Mouse (Mus musculus) neural tube, embryonic 13.5 days (tissue): ENCODE data around the gene Ppp1r21. TPM values are rescaled to one million over a fixed set of nuclear protein-coding genes. Genes with fewer than 3 reads are reported as not detected.

ENCODE experiments used
- ATAC-seq: fragments of 200-750 bp; cut with Nextera tagmentation; 2 replicates; pipeline ENCODE4 v1.8.0; 2017; ENCODE audit warnings: low read depth, mild to moderate bottlenecking, moderate TSS enrichment, moderate library complexity
- H3K27ac ChIP-seq: fragments of 300-500 bp; sonication (generic); replicated peaks from 2 replicates; pipeline ENCODE4 v1.5.1; 2015; ENCODE audit warnings: moderate library complexity, mild to moderate bottlenecking, inconsistent platforms
- H3K27me3 ChIP-seq: fragments of 300-500 bp; sonication (generic); 2 replicates; pipeline ENCODE4 v1.6.1; 2015; ENCODE audit warnings: mild to moderate bottlenecking, inconsistent platforms
- H3K36me3 ChIP-seq: fragments of 300-500 bp; sonication (generic); 2 replicates; pipeline ENCODE4 v1.6.1; 2015; ENCODE audit warnings: mild to moderate bottlenecking, inconsistent platforms
- H3K4me1 ChIP-seq: fragments of 300-500 bp; sonication (generic); replicated peaks from 2 replicates; pipeline ENCODE4 v1.6.1; 2015; ENCODE audit warnings: inconsistent platforms
- H3K4me2 ChIP-seq: fragments of 300-500 bp; sonication (generic); 2 replicates; pipeline ENCODE4 v1.6.1; 2015; ENCODE audit warnings: inconsistent platforms, mild to moderate bottlenecking, moderate library complexity
- H3K4me3 ChIP-seq: fragments of 300-500 bp; sonication (generic); 2 replicates; pipeline ENCODE4 v1.5.1; 2015; ENCODE audit warnings: mild to moderate bottlenecking, inconsistent platforms
- H3K9ac ChIP-seq: fragments of 300-500 bp; sonication (generic); 2 replicates; pipeline ENCODE4 v1.6.1; 2015; ENCODE audit warnings: moderate library complexity, mild to moderate bottlenecking, inconsistent platforms
- H3K9me3 ChIP-seq: fragments of 300-500 bp; sonication (generic); 2 replicates; pipeline ENCODE4 v1.6.1; 2016; ENCODE audit warnings: inconsistent platforms
- WGBS: fragments of 180-500 bp; shearing (Covaris S2); methylation state at CpG from one replicate; pipeline ENCODE4 v1.1.7; 2015; 5-methylcytosine and 5-hydroxymethylcytosine counted together
- polyA plus RNA-seq: library from polyadenylated mRNA; unstranded; fragments of >200 nt; fragmentation: Nextera tagmentation; extraction: Ambion mirVana; gene quantifications from 2 replicates; pipeline ENCODE4 v1.2.1, GENCODE M21; 2015

Gene Ppp1r21
- polyA plus RNA-seq, 1 experiment from 2014 or later: 42.8 TPM

DNA sequence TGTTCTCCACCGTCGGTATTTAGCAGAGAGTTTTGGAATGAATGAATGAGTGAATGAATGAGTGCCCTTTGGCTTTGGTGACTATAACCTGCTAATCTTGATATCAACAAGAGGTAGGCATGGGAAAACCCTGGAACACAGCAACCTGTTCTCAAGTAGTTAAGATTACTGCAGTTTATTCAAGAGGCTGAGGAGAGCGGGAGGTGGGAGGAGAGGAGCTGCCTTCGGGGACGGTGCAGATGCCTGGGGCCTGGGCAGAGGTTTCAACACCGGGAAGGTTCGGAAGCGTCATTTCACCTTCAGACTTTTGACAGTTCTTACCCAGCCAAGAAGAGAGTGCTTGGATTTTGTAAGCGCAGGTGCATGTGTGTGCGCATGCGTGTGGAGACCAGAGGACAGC lies 53.1 kb downstream of the Ppp1r21 start:
- Histone ChIP-seq H3K4me1 (0 out of 2 replicates have a peak, but pooled peaks cover 16% of the 10 kb centered on the region), H3K27me3 (no peaks in the 10 kb centered on the region), H3K36me3 (peaks cover 86% of the 10 kb centered on the region), H3K9me3 (no peaks in the 10 kb centered on the region), H3K4me3 (no peak overlapping the region), H3K9ac (no peak overlapping the region), H3K27ac (no peak overlapping the region), H3K4me2 (no peak overlapping the region)
- no peak for ATAC-seq
- 86% methylated on average over 11 of the region's 11 CpGs for WGBS

DNA sequence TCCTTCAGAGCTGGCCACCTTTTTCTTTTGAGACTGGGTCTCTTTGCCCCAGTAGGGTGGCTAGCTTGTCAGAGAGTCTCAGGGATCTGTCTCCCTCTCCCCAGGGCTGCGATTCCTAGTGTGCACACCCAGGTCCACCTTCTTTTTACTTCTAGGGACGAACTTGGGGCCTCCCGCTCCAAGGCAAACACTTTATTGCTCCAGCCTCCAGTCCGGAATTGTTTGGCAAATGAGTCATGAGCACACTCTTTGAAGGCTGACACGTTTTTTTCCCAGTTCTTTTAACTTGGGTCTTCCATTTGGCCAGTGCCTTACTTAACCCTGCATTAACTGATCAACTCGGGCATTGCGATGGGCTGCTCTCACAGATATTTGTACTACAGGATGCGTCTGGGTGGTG lies 53.5 kb downstream of the Ppp1r21 start:
- H3K4me1 ChIP-seq: 0 out of 2 replicates have a peak, but pooled peaks cover 14% of the 10 kb centered on the region
- H3K27ac ChIP-seq: no peak overlapping the region
- no peak for ATAC-seq
- H3K4me2 ChIP-seq: no peak overlapping the region
- H3K4me3 ChIP-seq: no peak overlapping the region
- WGBS: 68% methylated on average over 8 of the region's 8 CpGs
- no peaks in the 10 kb centered on the region for H3K27me3 ChIP-seq
- peaks cover 89% of the 10 kb centered on the region for H3K36me3 ChIP-seq
- H3K9ac ChIP-seq: no peak overlapping the region
- H3K9me3 ChIP-seq: no peaks in the 10 kb centered on the region

DNA sequence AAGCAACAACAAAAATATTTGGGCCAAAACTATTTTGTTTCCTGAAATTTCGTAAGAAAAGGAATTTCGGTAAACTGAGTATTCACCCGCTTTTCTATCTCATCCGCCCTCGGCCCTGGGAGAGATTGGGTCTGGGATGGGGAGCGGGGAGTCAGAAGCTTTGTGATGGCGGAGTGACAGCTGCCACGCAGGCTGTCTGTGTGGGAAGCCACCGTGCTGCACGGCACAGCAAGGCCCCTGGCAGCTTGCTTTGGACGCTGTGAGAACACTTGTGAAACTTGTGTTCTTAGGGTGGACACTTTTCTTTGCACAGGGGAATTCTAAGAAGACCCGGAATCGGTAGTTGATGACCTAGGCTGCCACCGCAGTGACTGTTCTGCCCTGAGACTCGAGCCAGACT lies 57.5 kb downstream of the Ppp1r21 start:
- H3K27me3 ChIP-seq: no peaks in the 10 kb centered on the region
- ATAC-seq: no peak
- H3K27ac ChIP-seq: no peak overlapping the region
- no peaks in the 10 kb centered on the region for H3K4me1 ChIP-seq
- WGBS: 87% methylated on average over 15 of the region's 15 CpGs
- no peak overlapping the region for H3K4me2 ChIP-seq
- no peak overlapping the region for H3K4me3 ChIP-seq
- H3K36me3 ChIP-seq: peaks cover 84% of the 10 kb centered on the region
- no peak overlapping the region for H3K9ac ChIP-seq
- H3K9me3 ChIP-seq: no peaks in the 10 kb centered on the region

DNA sequence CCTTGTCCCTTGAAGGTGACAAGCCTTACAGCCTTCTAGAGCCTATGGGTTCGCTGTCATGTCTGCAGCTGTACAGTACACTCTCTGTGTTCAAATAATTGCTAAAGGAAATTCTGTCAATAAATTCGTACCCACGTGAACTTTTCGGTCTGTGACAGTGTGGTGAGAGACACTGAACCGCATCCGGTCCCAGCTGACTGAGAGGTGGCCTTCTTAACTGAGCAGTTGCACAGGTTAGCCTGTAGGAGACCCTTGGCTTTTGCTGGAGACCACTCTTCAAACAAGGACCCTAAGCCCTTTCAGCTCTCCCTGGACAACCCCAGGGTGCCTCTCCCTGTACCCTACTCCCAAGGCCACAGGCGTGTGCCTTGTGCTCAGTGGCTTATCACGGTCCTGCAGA lies 58.3 kb downstream of the Ppp1r21 start:
- Histone ChIP-seq H3K27ac (no peak overlapping the region), H3K9ac (no peak overlapping the region), H3K9me3 (no peaks in the 10 kb centered on the region), H3K36me3 (peaks cover 76% of the 10 kb centered on the region), H3K4me2 (no peak overlapping the region), H3K27me3 (no peaks in the 10 kb centered on the region), H3K4me3 (no peak overlapping the region), H3K4me1 (no peaks in the 10 kb centered on the region)
- no peak for ATAC-seq
- WGBS: 93% methylated on average over 8 of the region's 8 CpGs

DNA sequence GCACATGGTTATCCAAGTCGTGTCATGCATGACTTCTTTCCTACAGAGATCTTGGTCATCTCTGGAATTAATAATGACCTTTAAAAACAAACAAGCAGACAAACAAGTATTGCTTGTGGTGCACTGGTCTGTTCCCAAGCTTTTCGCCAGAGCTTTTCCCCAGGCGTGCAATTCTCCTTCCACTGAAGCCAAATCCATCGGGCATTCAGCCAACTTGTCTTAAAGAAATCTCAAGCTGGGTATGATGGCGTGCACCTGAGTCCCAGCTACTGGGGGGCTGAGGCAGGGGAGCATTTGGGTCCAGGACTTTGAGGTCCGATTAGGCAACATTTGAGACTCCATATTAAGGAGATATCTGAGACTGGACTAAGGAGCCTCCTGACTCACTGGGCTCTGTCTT lies 60.3 kb downstream of the Ppp1r21 start:
- no peak overlapping the region for H3K9ac ChIP-seq
- H3K27ac ChIP-seq: no peak overlapping the region
- H3K9me3 ChIP-seq: no peaks in the 10 kb centered on the region
- H3K4me1 ChIP-seq: no peaks in the 10 kb centered on the region
- H3K27me3 ChIP-seq: no peaks in the 10 kb centered on the region
- no peak overlapping the region for H3K4me3 ChIP-seq
- WGBS: 77% methylated on average over 6 of the region's 6 CpGs
- ATAC-seq: no peak
- H3K4me2 ChIP-seq: no peak overlapping the region
- peaks cover 55% of the 10 kb centered on the region for H3K36me3 ChIP-seq

DNA sequence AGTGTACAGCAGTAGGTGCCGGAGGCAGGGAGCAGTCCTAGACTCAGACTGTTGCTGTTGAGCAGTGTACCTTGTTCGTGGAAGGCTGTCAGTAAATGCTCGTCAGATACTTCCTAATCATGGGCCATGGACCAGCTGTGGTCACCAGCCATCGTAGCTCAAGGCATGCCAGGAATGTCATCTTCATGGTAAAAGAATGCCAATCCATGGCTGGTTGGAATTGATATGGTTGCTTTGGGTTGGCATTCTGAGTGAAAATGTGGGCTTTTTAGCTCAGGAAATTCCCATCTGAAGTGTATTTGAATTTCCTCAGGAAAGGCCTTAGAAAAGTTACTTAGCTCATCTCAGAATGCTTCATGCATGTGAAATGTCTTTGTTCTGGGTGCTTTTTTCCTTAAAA lies 65.2 kb downstream of the Ppp1r21 start:
- H3K27ac ChIP-seq: no peak overlapping the region
- peaks cover 29% of the 10 kb centered on the region for H3K4me1 ChIP-seq
- no peak for ATAC-seq
- H3K36me3 ChIP-seq: peaks cover 13% of the 10 kb centered on the region; the same call in 1 of the 2 replicates
- H3K9me3 ChIP-seq: no peaks in the 10 kb centered on the region
- no peak overlapping the region for H3K4me2 ChIP-seq
- H3K27me3 ChIP-seq: no peaks in the 10 kb centered on the region
- H3K9ac ChIP-seq: no peak overlapping the region
- 90% methylated on average over 4 of the region's 4 CpGs for WGBS
- no peak overlapping the region for H3K4me3 ChIP-seq

DNA sequence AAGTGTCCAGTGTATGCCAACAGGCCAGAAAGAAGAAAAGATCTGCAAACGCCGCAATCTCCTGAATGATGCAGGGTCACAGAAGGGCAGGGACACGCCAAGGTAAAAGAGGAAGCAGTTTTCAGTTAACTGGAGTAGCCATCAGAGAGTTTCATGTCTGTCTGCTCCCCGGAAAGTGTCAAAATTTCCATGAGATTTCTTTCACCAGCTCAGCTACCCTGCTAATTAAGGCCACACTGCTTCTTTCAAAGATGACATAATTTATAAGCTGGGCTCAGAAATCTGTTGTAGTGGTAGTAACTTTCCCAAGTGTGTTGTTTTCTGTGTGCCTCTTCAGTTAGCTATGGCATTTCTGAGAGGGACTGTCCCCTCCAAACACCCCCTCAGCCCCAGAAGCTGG lies 66.2 kb downstream of the Ppp1r21 start:
- no peak for ATAC-seq
- no peak overlapping the region for H3K4me2 ChIP-seq
- no peak overlapping the region for H3K9ac ChIP-seq

DNA sequence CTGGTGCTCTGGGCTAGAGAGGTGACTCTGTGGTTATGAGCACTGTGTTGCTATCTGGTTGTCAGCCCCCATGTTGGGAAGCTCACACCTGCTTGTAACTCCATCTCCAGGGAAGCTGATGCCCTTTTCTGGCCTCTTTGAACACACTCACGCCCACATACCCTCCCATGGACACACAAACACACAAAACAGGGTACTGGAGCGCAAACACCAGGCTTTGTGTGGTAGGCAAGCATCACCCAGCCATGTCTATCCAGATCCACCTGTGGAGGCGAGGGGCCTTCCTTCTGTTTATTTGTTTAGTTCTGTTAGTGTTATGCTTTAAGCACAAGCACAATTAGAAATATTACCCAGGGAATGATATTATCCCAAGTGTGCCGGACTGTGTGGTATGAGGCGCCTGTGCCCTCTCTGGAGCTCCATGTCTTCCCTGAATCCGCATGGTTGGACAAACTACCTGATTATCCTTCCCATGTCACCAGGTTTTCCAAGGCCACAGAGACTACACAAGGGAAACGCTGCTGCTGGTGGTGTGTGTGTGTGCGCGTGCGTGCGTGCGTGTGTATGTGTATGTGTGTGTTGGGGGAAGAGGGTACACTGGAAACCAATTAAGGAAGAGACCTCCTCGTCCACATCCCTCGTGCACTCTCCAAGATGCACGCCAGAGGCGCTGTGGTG lies 66.8 kb downstream of the Ppp1r21 start:
- Histone ChIP-seq H3K9ac (peak overlapping the region; percentile 76), H3K27me3 (no peaks in the 10 kb centered on the region), H3K4me1 (peaks cover 36% of the 10 kb centered on the region), H3K36me3 (peaks cover 7% of the 10 kb centered on the region; the same call in 1 of the 2 replicates), H3K4me3 (peak overlapping the region; percentile 51), H3K4me2 (peak overlapping the region; percentile 83), H3K9me3 (no peaks in the 10 kb centered on the region), H3K27ac (peak overlapping the region; percentile 84)
- WGBS: 32% methylated on average over 16 of the region's 16 CpGs
- ATAC-seq: no peak

More for the DNA sequence above, 66.2 kb downstream of the Ppp1r21 start:
- WGBS: 69% methylated on average over 4 of the region's 4 CpGs
- Histone ChIP-seq H3K27ac (no peak overlapping the region), H3K27me3 (no peaks in the 10 kb centered on the region), H3K4me3 (no peak overlapping the region), H3K4me1 (peaks cover 34% of the 10 kb centered on the region), H3K36me3 (peaks cover 10% of the 10 kb centered on the region; the same call in 1 of the 2 replicates), H3K9me3 (no peaks in the 10 kb centered on the region)

DNA sequence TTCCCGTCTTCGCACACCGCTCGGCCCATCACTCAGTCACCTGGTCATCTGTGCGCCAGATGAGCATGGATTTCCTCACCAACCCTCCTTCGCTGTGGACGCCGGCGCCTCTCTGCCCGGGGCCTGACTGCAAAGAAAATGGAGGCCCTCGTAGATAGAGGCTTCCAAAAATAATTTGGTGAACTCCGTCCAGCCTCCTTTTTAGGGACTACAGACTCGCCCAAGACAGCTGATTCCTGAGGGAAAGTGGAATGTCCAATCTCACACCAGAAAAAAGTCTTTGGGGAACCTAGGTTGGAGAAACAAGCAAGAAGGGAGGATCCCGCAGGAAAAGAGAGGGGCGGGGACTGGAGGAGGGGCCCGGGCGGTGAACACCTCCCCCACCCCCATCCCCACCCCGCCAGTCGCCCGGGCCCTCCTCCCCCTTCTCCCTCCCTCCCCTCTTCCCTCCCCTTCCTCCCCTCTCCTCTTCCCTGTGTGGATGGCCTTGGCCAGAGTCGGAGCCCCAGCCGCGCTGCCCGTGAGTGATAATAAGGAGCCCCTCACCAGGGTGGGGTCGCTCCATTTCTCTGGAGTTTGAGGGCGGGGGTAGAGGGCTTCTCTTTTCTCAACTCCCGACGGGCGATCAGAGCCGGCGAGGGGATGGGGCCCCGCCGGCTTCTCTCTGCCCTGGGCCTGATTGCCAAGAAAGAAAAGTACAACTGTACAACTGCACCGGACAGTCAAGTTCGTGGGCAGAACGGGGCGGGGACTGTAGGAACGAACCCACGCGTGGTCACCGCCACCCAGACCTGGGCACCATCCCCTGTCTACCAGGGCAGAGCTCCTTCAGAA lies 67.5 kb downstream of the Ppp1r21 start, which contains the start of gene Ston1:
Gene Ston1, plus strand, starts transcription at position 463 of the 834 bp plus-strand sequence.
- ATAC-seq: peak; percentile 88
- peak within 1 kb of the TSS; percentile 76 for H3K9ac ChIP-seq
- H3K27ac ChIP-seq: peak within 1 kb of the TSS; percentile 84
- no peaks in the 10 kb centered on the region for H3K9me3 ChIP-seq
- H3K27me3 ChIP-seq: no peaks in the 10 kb centered on the region
- H3K4me2 ChIP-seq: peak within 1 kb of the TSS; percentile 83
- H3K4me3 ChIP-seq: peak within 1 kb of the TSS; percentile 51
- peaks cover 36% of the 10 kb centered on the region for H3K4me1 ChIP-seq
- H3K36me3 ChIP-seq: no peaks in the 10 kb centered on the region
- WGBS: under 1% methylated on average over 41 of the region's 41 CpGs

DNA sequence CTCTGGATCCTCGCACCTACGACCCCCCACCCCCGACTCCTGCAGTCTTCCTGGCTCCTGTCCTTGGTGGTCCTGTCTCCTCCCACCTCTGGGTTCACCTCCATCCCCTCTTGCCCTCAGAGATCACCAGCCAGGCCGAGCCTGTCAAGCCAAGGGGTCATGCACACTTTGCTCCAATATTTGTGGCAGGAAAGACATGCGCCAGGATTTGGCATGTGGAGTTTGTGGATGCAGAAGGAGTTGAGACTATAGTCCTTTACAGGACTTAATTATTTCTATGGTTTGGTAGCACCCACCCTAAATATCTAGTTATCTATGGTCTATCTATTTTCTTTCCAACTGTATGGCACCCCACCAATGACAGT lies 68.1 kb downstream of the Ppp1r21 start:
- Histone ChIP-seq H3K4me3 (peak overlapping the region; percentile 51), H3K4me1 (peaks cover 36% of the 10 kb centered on the region), H3K27me3 (no peaks in the 10 kb centered on the region), H3K36me3 (no peaks in the 10 kb centered on the region), H3K27ac (peak overlapping the region; percentile 84), H3K4me2 (peak overlapping the region; percentile 83), H3K9ac (peak overlapping the region; percentile 76), H3K9me3 (no peaks in the 10 kb centered on the region)
- WGBS: 6% methylated on average over 5 of the region's 5 CpGs
- no peak for ATAC-seq

DNA sequence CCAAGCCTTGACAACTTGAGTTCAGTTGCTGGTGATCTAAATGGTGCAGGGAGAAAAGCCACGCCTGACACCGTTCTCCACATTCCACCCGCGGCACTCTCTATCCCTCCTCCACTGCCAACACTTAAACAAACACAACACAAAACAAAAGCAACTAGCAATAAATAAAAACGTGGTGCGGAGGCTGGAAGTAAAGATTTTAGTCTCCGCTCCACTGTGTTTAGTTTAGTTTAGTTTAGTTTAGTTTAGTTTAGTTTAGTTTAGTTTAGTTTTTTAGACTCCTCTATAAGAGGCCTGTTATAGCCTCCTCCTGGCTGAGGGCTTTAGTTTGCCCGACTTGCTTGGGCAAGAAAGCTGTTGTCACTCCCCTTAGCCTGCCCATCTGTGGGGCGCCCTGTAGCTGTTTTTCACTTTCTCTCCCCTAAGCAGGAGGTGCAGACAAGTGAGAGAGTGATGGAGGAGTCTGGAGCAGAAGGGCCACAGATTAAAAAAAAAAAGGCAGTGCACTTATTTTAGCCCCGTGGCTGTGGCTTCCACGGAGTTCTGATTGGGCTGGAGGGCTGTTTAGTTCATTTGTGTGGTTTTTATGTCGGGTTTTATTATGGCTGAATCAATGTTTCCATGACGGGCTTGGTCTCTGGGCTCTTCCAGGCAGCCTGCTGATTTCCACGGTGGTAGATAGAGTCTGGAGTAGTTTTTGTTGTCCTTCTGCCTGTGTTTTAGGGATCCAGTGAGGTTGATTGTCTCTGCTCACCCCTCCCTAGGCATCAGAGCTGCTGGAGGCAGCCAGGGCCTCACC lies 68.9 kb downstream of the Ppp1r21 start:
- peak overlapping the region; percentile 56 for H3K9ac ChIP-seq
- no peaks in the 10 kb centered on the region for H3K27me3 ChIP-seq
- no peaks in the 10 kb centered on the region for H3K9me3 ChIP-seq
- no peaks in the 10 kb centered on the region for H3K36me3 ChIP-seq
- H3K4me3 ChIP-seq: peak overlapping the region; percentile 51
- H3K4me1 ChIP-seq: peaks cover 36% of the 10 kb centered on the region
- no peak for ATAC-seq
- peak overlapping the region; percentile 43 for H3K27ac ChIP-seq
- peak overlapping the region; percentile 83 for H3K4me2 ChIP-seq
- 9% methylated on average over 14 of the region's 14 CpGs for whole genome bisulfite sequencing
